Mouse (Mus musculus) forebrain, postnatal 0 days (tissue): ENCODE measurements around the gene Gm45808. TPM values are rescaled to one million over a fixed set of nuclear protein-coding genes. Genes with fewer than 3 reads are reported as not detected.
A peak's percentile ranks its signal among the peaks of the same experiment; 100 is the strongest.

Experiments used
- ATAC-seq: fragments of 200-750 bp; cut with Nextera tagmentation; 2 replicates; pipeline ENCODE4 v1.8.0; 2017; ENCODE audit warnings: mild to moderate bottlenecking, moderate library complexity
- DNase-seq: peaks from one replicate; pipeline ENCODE4 v3.0.0-alpha.2; 2015
- H3K27ac ChIP-seq: fragments of 300-500 bp; sonication (generic); 2 replicates; pipeline ENCODE4 v1.5.1; 2014; ENCODE audit warnings: low read depth, mild to moderate bottlenecking, antibody characterized with exemption, low read length, moderate library complexity, mixed read lengths
- H3K27me3 ChIP-seq: fragments of 300-500 bp; sonication (generic); 2 replicates; pipeline ENCODE4 v1.6.1; 2014; ENCODE audit warnings: mild to moderate bottlenecking, low read length, mixed read lengths; ENCODE audit not compliant: insufficient read depth
- H3K36me3 ChIP-seq: fragments of 300-500 bp; sonication (generic); 2 replicates; pipeline ENCODE4 v1.6.1; 2014; ENCODE audit warnings: mild to moderate bottlenecking, moderate library complexity; ENCODE audit not compliant: insufficient read depth
- H3K4me1 ChIP-seq: fragments of 300-500 bp; sonication (generic); 2 replicates; pipeline ENCODE4 v1.6.1; 2014; ENCODE audit warnings: antibody characterized with exemption; ENCODE audit not compliant: insufficient read depth
- H3K4me2 ChIP-seq: fragments of 300-500 bp; sonication (generic); 2 replicates; pipeline ENCODE4 v1.6.1; 2014; ENCODE audit warnings: low read depth, mild to moderate bottlenecking, moderate library complexity
- H3K4me3 ChIP-seq: fragments of 300-500 bp; sonication (generic); 2 replicates; pipeline ENCODE4 v1.5.1; 2014; ENCODE audit warnings: low read depth, low read length, mixed read lengths
- H3K9ac ChIP-seq: fragments of 300-500 bp; sonication (generic); 2 replicates; pipeline ENCODE4 v1.6.1; 2014; ENCODE audit warnings: mild to moderate bottlenecking
- H3K9me3 ChIP-seq: fragments of 300-500 bp; sonication (generic); 2 replicates; pipeline ENCODE4 v1.6.1; 2016; ENCODE audit warnings: low read length
- CTCF ChIP-seq: sonication (generic); IDR thresholded peaks from 2 replicates; pipeline ENCODE4 v1.5.1; 2016; ENCODE audit warnings: antibody characterized with exemption, control low read depth, low read depth
- WGBS: fragments of 180-500 bp; shearing (Covaris S2); extraction: QIAGEN DNeasy Blood & Tissue Kit; methylation state at CpG from one replicate; pipeline ENCODE4 v1.1.7; 2014; 5-methylcytosine and 5-hydroxymethylcytosine counted together
- polyA plus RNA-seq: library from polyadenylated mRNA; unstranded; fragments of >200 nt; fragmentation: Nextera tagmentation; extraction: Ambion mirVana; gene quantifications from 2 replicates; pipeline ENCODE4 v1.2.1, GENCODE M21; 2015
- total RNA-seq: library from RNA; depleted of rRNA; stranded (reverse); fragments of >200 nt; gene quantifications from 2 replicates; pipeline ENCODE4 v1.2.3, GENCODE M21; 2014

The Gm45808 gene
- total and polyA plus RNA-seq, 2 experiments from 2014 or later: not detected

GRCm38 (mm10) chr7:45435038-45435437 lies 51.6 kb downstream of the Gm45808 start:
- no peak for TF ChIP-seq CTCF
- Histone ChIP-seq H3K4me1 (peaks cover 19% of the 10 kb centered on the region), H3K4me2 (peak overlapping the region; percentile 93), H3K9ac (peak overlapping the region; percentile 72), H3K36me3 (peaks cover 12% of the 10 kb centered on the region; the same call in 1 of the 2 replicates), H3K4me3 (peak overlapping the region; percentile 79), H3K27ac (no peak overlapping the region), H3K27me3 (no peaks in the 10 kb centered on the region), H3K9me3 (no peaks in the 10 kb centered on the region)
- peak; percentile 3 for ATAC-seq
- 1% methylated on average over 16 of the region's 16 CpGs for WGBS
- DNase-seq: no peak

GRCm38 (mm10) chr7:45434203-45435015 lies 52.2 kb downstream of the Gm45808 start, which contains the start of gene Gys1:
Gys1 (plus strand) TSS chr7:45434844.
- H3K27me3 ChIP-seq: no peaks in the 10 kb centered on the region
- peak within 1 kb of the TSS; percentile 79 for H3K4me3 ChIP-seq
- peaks cover 18% of the 10 kb centered on the region for H3K36me3 ChIP-seq
- peak within 1 kb of the TSS; percentile 81 for H3K27ac ChIP-seq
- WGBS: 1% methylated on average over 45 of the region's 45 CpGs
- H3K4me2 ChIP-seq: peak within 1 kb of the TSS; percentile 97
- DNase-seq: peak; percentile 100
- peak within 1 kb of the TSS; percentile 72 for H3K9ac ChIP-seq
- peaks cover 19% of the 10 kb centered on the region for H3K4me1 ChIP-seq
- no peaks in the 10 kb centered on the region for H3K9me3 ChIP-seq
- peak; percentile 97 for ATAC-seq
- peak; percentile 97 for TF ChIP-seq CTCF

GRCm38 (mm10) chr7:45433835-45434202 lies 52.8 kb downstream of the Gm45808 start:
- ATAC-seq: no peak
- H3K4me2 ChIP-seq: peak overlapping the region; percentile 97
- TF ChIP-seq CTCF: no peak

DNA sequence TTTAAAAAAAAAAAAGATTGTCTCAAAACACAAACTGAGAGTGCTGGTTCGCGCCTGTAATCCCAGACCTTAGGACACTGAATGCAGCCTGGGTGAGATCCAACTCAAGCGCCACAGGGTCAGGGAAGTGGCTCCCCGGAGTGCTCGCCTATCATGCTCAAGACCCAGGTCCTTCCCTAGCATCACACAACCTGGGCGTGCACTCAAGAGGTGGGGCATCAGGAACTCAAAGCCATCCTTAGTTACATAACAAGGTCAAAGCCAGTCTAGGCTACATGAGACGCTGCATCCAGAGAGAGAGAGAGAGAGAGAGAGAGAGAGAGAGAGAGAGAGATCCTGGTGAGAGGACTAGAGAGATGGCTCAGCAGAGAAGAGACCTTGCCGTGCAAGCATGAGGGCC lies 60.1 kb downstream of the Gm45808 start:
- ATAC-seq (no peak), DNase-seq (no peak)
- Histone ChIP-seq H3K4me1 (no peaks in the 10 kb centered on the region), H3K27ac (no peak overlapping the region), H3K4me2 (no peak overlapping the region), H3K27me3 (no peaks in the 10 kb centered on the region), H3K4me3 (no peak overlapping the region), H3K9me3 (no peaks in the 10 kb centered on the region), H3K36me3 (peaks cover 90% of the 10 kb centered on the region), H3K9ac (no peak overlapping the region)
- TF ChIP-seq CTCF: no peak
- 91% methylated on average over 8 of the region's 8 CpGs for WGBS

More at GRCm38 (mm10) chr7:45433835-45434202, 52.8 kb downstream of the Gm45808 start:
- Histone ChIP-seq H3K36me3 (peaks cover 24% of the 10 kb centered on the region), H3K9ac (peak overlapping the region; percentile 61), H3K4me3 (peak overlapping the region; percentile 79), H3K27ac (peak overlapping the region; percentile 81), H3K27me3 (no peaks in the 10 kb centered on the region), H3K9me3 (no peaks in the 10 kb centered on the region), H3K4me1 (peaks cover 19% of the 10 kb centered on the region)
- no peak for DNase-seq
- 1% methylated on average over 7 of the region's 7 CpGs for WGBS

- WGBS: 89% methylated on average over 14 of the region's 14 CpGs
- DNase-seq (no peak), ATAC-seq (no peak)
- no peak for TF ChIP-seq CTCF
- peaks cover 53% of the 10 kb centered on the region for H3K36me3 ChIP-seq
- H3K9ac ChIP-seq: no peak overlapping the region
- peaks cover 33% of the 10 kb centered on the region for H3K27me3 ChIP-seq
- no peak overlapping the region for H3K27ac ChIP-seq
- no peak overlapping the region for H3K4me3 ChIP-seq
- H3K9me3 ChIP-seq: no peaks in the 10 kb centered on the region
- no peaks in the 10 kb centered on the region for H3K4me1 ChIP-seq
- H3K4me2 ChIP-seq: no peak overlapping the region
These were observed 65.4 kb downstream of the Gm45808 start for GRCm38 (mm10) chr7:45421194-45421593.

GRCm38 (mm10) chr7:45420615-45420919 lies 66.0 kb downstream of the Gm45808 start, which contains the start of gene Lhb:
Lhb (plus strand) TSS chr7:45420820.
- WGBS: 64% methylated on average over 6 of the region's 6 CpGs
- ATAC-seq: no peak
- H3K9ac ChIP-seq: no peak within 1 kb of the TSS
- H3K27me3 ChIP-seq: peaks cover 40% of the 10 kb centered on the region
- H3K4me2 ChIP-seq: no peak within 1 kb of the TSS
- DNase-seq: no peak
- no peaks in the 10 kb centered on the region for H3K4me1 ChIP-seq
- H3K27ac ChIP-seq: no peak within 1 kb of the TSS
- no peak for TF ChIP-seq CTCF
- H3K4me3 ChIP-seq: no peak within 1 kb of the TSS
- peaks cover 51% of the 10 kb centered on the region for H3K36me3 ChIP-seq
- no peaks in the 10 kb centered on the region for H3K9me3 ChIP-seq

DNA sequence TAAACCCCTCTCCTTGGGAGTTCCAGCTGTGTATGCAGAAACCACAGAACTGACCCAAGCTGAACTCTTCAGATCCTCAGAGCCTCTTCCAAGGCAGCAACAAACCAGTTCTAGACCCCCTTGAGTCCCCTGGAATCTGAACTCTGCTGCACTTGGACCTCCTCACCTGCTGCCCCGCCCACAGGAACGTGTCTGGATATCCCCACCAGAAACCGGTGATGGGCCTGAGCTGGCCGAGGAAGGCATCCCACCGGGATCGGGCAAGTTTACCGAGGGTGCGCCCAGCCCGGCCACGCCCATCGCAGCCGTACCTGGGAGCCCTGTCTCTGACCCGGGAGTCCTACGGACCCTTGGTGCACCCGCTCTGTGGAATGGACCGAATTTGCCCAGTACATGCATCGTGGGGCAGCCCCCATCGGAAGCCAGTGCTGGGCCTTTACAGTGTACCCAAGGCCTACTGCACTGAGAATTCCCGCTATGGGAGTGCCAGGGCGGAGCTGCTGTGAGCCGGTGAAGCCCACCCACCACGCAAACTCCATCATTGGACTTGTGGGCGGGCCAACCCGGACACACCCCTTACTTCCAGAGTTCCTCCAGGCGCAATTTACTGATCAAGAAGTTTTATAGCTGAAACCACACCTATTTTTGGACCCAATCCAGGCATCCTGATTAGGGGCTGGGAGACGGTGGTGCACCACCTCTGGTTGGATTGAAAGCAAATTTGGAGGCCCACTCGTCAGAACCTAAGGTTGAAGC lies 66.6 kb downstream of the Gm45808 start:
- H3K9ac ChIP-seq: no peak overlapping the region
- ATAC-seq (no peak), DNase-seq (no peak)
- H3K36me3 ChIP-seq: peaks cover 46% of the 10 kb centered on the region
- no peak for TF ChIP-seq CTCF
- H3K4me3 ChIP-seq: no peak overlapping the region
- H3K27ac ChIP-seq: no peak overlapping the region
- no peak overlapping the region for H3K4me2 ChIP-seq
- H3K27me3 ChIP-seq: peaks cover 45% of the 10 kb centered on the region
- 17% methylated on average over 27 of the region's 27 CpGs for whole genome bisulfite sequencing
- H3K4me1 ChIP-seq: no peaks in the 10 kb centered on the region
- no peaks in the 10 kb centered on the region for H3K9me3 ChIP-seq
